Mouse (Mus musculus): ENCODE results near the gene Med4. TPM values are rescaled to one million over a fixed set of nuclear protein-coding genes. Genes with fewer than 3 reads are reported as not detected.
A peak's percentile ranks its signal among the peaks of the same experiment; 100 is the strongest.
"Not testable (repeated sequence)": the region's sequence is repeated elsewhere in the genome, so short reads cannot be mapped to it uniquely, and the experiment has no call there.

Med4 gene
- total RNA-seq, 2 experiments from 2014 or later, result 31.6 to 31.9 TPM

- intact Hi-C loops (cut with DNase I), result no loop called here
- DNase-seq (ENCODE audit: extremely low spot score in 1 of 2, low spot score in 2 of 2), result no peak
Measured at GRCm38 (mm10) chr14:73493356-73493755, 16.5 kb upstream of the Med4 start.

- intact Hi-C loops (cut with DNase I), result no loop called here
- no peak for DNase-seq (ENCODE audit: extremely low spot score in 1 of 2, low spot score in 2 of 2)
Measured at GRCm38 (mm10) chr14:73494122-73494521, 15.7 kb upstream of the Med4 start.

- DNase-seq (ENCODE audit: extremely low spot score in 1 of 2, low spot score in 2 of 2), result no peak
- intact Hi-C loops (cut with DNase I), result no loop called here
Measured at GRCm38 (mm10) chr14:73495753-73496152, 14.1 kb upstream of the Med4 start.

- no peak for DNase-seq (ENCODE audit: extremely low spot score in 1 of 2, low spot score in 2 of 2)
- intact Hi-C loops (cut with DNase I), result loop anchor here (10.0 kb wide), 1 partner anchor 396 kb away; no protein-coding TSS in a partner anchor
Measured at GRCm38 (mm10) chr14:73501283-73501682, 8.5 kb upstream of the Med4 start.

- intact Hi-C loops (cut with DNase I), result loop anchor here (10.0 kb wide), 1 partner anchor 397 kb away; no protein-coding TSS in a partner anchor
- no peak for DNase-seq (ENCODE audit: extremely low spot score in 1 of 2, low spot score in 2 of 2)
Measured at GRCm38 (mm10) chr14:73501721-73502120, 8.1 kb upstream of the Med4 start.

- intact Hi-C loops (cut with DNase I), result loop anchor here (10.0 kb wide), 1 partner anchor 398 kb away; no protein-coding TSS in a partner anchor
- DNase-seq (ENCODE audit: extremely low spot score in 1 of 2, low spot score in 2 of 2), result peak; percentile 38 to 58
Measured at GRCm38 (mm10) chr14:73502591-73503184, 7.1 kb upstream of the Med4 start.

- intact Hi-C loops (cut with DNase I), result loop anchor here (10.0 kb wide), 1 partner anchor 399 kb away; no protein-coding TSS in a partner anchor
- no peak for DNase-seq (ENCODE audit: extremely low spot score in 1 of 2, low spot score in 2 of 2)
Measured at GRCm38 (mm10) chr14:73503237-73503933, 6.4 kb upstream of the Med4 start.

- intact Hi-C loops (cut with DNase I), result loop anchor here (10.0 kb wide), 1 partner anchor 401 kb away; no protein-coding TSS in a partner anchor
- no peak for DNase-seq (ENCODE audit: extremely low spot score in 1 of 2, low spot score in 2 of 2)
Measured at GRCm38 (mm10) chr14:73506283-73506682, 3.5 kb upstream of the Med4 start.

GRCm38 (mm10) chr14:73507200-73507599 is 2.6 kb upstream of the Med4 start:
- intact Hi-C loops (cut with DNase I), result loop anchor here (10.0 kb wide), 1 partner anchor 402 kb away; no protein-coding TSS in a partner anchor
- DNase-seq (ENCODE audit: extremely low spot score in 1 of 2, low spot score in 2 of 2), result no peak

GRCm38 (mm10) chr14:73507702-73508376 is 2.0 kb upstream of the Med4 start:
- intact Hi-C loops (cut with DNase I), result loop anchor here (10.0 kb wide), 1 partner anchor 403 kb away; no protein-coding TSS in a partner anchor
- peak in 1 of 2 experiments; percentile 25 for DNase-seq (ENCODE audit: extremely low spot score in 1 of 2, low spot score in 2 of 2)

- intact Hi-C loops (cut with DNase I), result loop anchor here (10.0 kb wide), 1 partner anchor 404 kb away; no protein-coding TSS in a partner anchor
- DNase-seq (ENCODE audit: extremely low spot score in 1 of 2, low spot score in 2 of 2), result no peak
Measured at GRCm38 (mm10) chr14:73508630-73509395, 1.0 kb upstream of the Med4 start.

- intact Hi-C loops (cut with DNase I), result no loop called here
Measured at GRCm38 (mm10) chr14:73524136-73524535, 14.3 kb downstream of the Med4 start.

GRCm38 (mm10) chr14:73524766-73525448 is 15.1 kb downstream of the Med4 start, which contains the start of gene Sucla2:
Gene Sucla2 (plus strand): TSS chr14:73525319.
- intact Hi-C loops (cut with DNase I), result no loop called here
- peak; percentile 92 to 95 for DNase-seq (ENCODE audit: extremely low spot score in 1 of 2, low spot score in 2 of 2)

More at GRCm38 (mm10) chr14:73524136-73524535, 14.3 kb downstream of the Med4 start:
- DNase-seq (ENCODE audit: extremely low spot score in 1 of 2, low spot score in 2 of 2), result no peak

GRCm38 (mm10) chr14:73528661-73529060 is 18.8 kb downstream of the Med4 start:
- intact Hi-C loops (cut with DNase I); DNase-seq (ENCODE audit: extremely low spot score in 1 of 2, low spot score in 2 of 2): not testable (repeated sequence)

- intact Hi-C loops (cut with DNase I), result no loop called here
Measured at GRCm38 (mm10) chr14:73533755-73534465, 24.1 kb downstream of the Med4 start.

GRCm38 (mm10) chr14:73535641-73536040 is 25.8 kb downstream of the Med4 start:
- DNase-seq (ENCODE audit: extremely low spot score in 1 of 2, low spot score in 2 of 2), result no peak
- intact Hi-C loops (cut with DNase I), result no loop called here

More at GRCm38 (mm10) chr14:73533755-73534465, 24.1 kb downstream of the Med4 start:
- DNase-seq (ENCODE audit: extremely low spot score in 1 of 2, low spot score in 2 of 2), result no peak

GRCm38 (mm10) chr14:73543781-73544180 is 34.0 kb downstream of the Med4 start:
- intact Hi-C loops (cut with DNase I), result no loop called here
- no peak for DNase-seq (ENCODE audit: extremely low spot score in 1 of 2, low spot score in 2 of 2)
